Mouse (Mus musculus): ENCODE data around the gene Gm7247. TPM values are rescaled to one million over a fixed set of nuclear protein-coding genes. Genes with fewer than 3 reads are reported as not detected.
"Not testable (repeated sequence)": the region's sequence is repeated elsewhere in the genome, so short reads cannot be mapped to it uniquely, and the experiment has no call there.

Gene Gm7247
- polyA plus RNA-seq, 1 experiment from 2014 or later = not detected

GRCm38 (mm10) chr14:51499707-51500275, 138.2 kb downstream of the Gm7247 start:
- Histone ChIP-seq H3K4me3 (no peak overlapping the region), H3K27ac (no peak overlapping the region), H3K27me3 (replicated peaks) (no peaks in the 10 kb centered on the region), H3K36me3 (no peaks in the 10 kb centered on the region), H3K4me2 (no peak overlapping the region), H3K9me3 (replicated peaks) (no peaks in the 10 kb centered on the region), H3K9ac (no peak overlapping the region), H3K4me1 (no peaks in the 10 kb centered on the region)
- WGBS (ENCODE audit: insufficient replicate concordance) = 61% methylated on average over 2 of the region's 2 CpGs
- ATAC-seq = no peak

- H3K9me3 ChIP-seq (replicated peaks) = no peaks in the 10 kb centered on the region
- H3K4me3 ChIP-seq = no peak overlapping the region
- H3K36me3 ChIP-seq = no peaks in the 10 kb centered on the region
- H3K9ac ChIP-seq = no peak overlapping the region
- H3K27me3 ChIP-seq (replicated peaks) = no peaks in the 10 kb centered on the region
- H3K27ac ChIP-seq = no peak overlapping the region
- 66% methylated on average over 4 of the region's 4 CpGs for WGBS (ENCODE audit: insufficient replicate concordance)
- no peak overlapping the region for H3K4me2 ChIP-seq
- no peak for ATAC-seq
- no peaks in the 10 kb centered on the region for H3K4me1 ChIP-seq
These were observed 138.9 kb downstream of the Gm7247 start for GRCm38 (mm10) chr14:51500461-51500860.

- Histone ChIP-seq H3K27ac (no peak overlapping the region), H3K36me3 (no peaks in the 10 kb centered on the region), H3K27me3 (replicated peaks) (no peaks in the 10 kb centered on the region), H3K9ac (no peak overlapping the region), H3K4me3 (no peak overlapping the region), H3K9me3 (replicated peaks) (no peaks in the 10 kb centered on the region), H3K4me2 (no peak overlapping the region), H3K4me1 (no peaks in the 10 kb centered on the region)
- no peak for ATAC-seq
- 83% methylated on average over 8 of the region's 8 CpGs for WGBS (ENCODE audit: insufficient replicate concordance)
These were observed 145.9 kb downstream of the Gm7247 start for GRCm38 (mm10) chr14:51507416-51507815.

- no peaks in the 10 kb centered on the region for H3K36me3 ChIP-seq
- no peak for ATAC-seq
- H3K27ac ChIP-seq = no peak within 1 kb of the TSS
- H3K9me3 ChIP-seq (replicated peaks) = no peaks in the 10 kb centered on the region
- no peak within 1 kb of the TSS for H3K9ac ChIP-seq
- no peaks in the 10 kb centered on the region for H3K4me1 ChIP-seq
- H3K4me2 ChIP-seq = no peak within 1 kb of the TSS
- WGBS (ENCODE audit: insufficient replicate concordance) = 59% methylated on average over 4 of the region's 4 CpGs
- no peaks in the 10 kb centered on the region for H3K27me3 ChIP-seq (replicated peaks)
- no peak within 1 kb of the TSS for H3K4me3 ChIP-seq
These were observed 190.9 kb downstream of the Gm7247 start, which contains the start of gene Gm5622 for GRCm38 (mm10) chr14:51552490-51552889. Gene Gm5622 (plus strand): TSS chr14:51552790.

GRCm38 (mm10) chr14:51573963-51574362, 212.4 kb downstream of the Gm7247 start, which contains the start of gene Gm17175:
Gene Gm17175 (minus strand): TSS chr14:51574063.
- not testable (repeated sequence) for H3K9ac ChIP-seq; H3K4me1 ChIP-seq; H3K4me3 ChIP-seq; H3K9me3 ChIP-seq (replicated peaks); H3K27ac ChIP-seq; H3K36me3 ChIP-seq; H3K27me3 ChIP-seq (replicated peaks); ATAC-seq; H3K4me2 ChIP-seq
- WGBS (ENCODE audit: insufficient replicate concordance) = 66% methylated on average over 2 of the region's 2 CpGs

GRCm38 (mm10) chr14:51592039-51592438, 230.5 kb downstream of the Gm7247 start, which contains the start of gene Gm17174:
Gene Gm17174 (minus strand): TSS chr14:51592139.
- not testable (repeated sequence) for H3K9me3 ChIP-seq (replicated peaks); H3K27ac ChIP-seq; ATAC-seq; H3K36me3 ChIP-seq; H3K9ac ChIP-seq; H3K4me1 ChIP-seq; H3K27me3 ChIP-seq (replicated peaks); H3K4me3 ChIP-seq; H3K4me2 ChIP-seq
- 83% methylated on average over 4 of the region's 4 CpGs for WGBS (ENCODE audit: insufficient replicate concordance)

- no peak within 1 kb of the TSS for H3K9ac ChIP-seq
- H3K27ac ChIP-seq = no peak within 1 kb of the TSS
- 63% methylated on average over 1 of the region's 1 CpGs for WGBS (ENCODE audit: insufficient replicate concordance)
- ATAC-seq = no peak
- no peaks in the 10 kb centered on the region for H3K9me3 ChIP-seq (replicated peaks)
- no peak within 1 kb of the TSS for H3K4me3 ChIP-seq
- H3K4me1 ChIP-seq = no peaks in the 10 kb centered on the region
- H3K36me3 ChIP-seq = no peaks in the 10 kb centered on the region
- H3K4me2 ChIP-seq = no peak within 1 kb of the TSS
- no peaks in the 10 kb centered on the region for H3K27me3 ChIP-seq (replicated peaks)
These were observed 249.7 kb downstream of the Gm7247 start, which contains the start of gene Gm17078 for GRCm38 (mm10) chr14:51611210-51611609. Gene Gm17078 (minus strand): TSS chr14:51611310.

Other genes with a start within 250 kb of the Gm7247 start
- gene Eddm3b, start 247.3 kb upstream of the Gm7247 start, polyA plus RNA-seq (2016; fragmentation: Nextera tagmentation; extraction: Ambion mirVana) = not detected in 2 replicates
- gene Rnase6, start 237.8 kb upstream of the Gm7247 start, polyA plus RNA-seq (2016; fragmentation: Nextera tagmentation; extraction: Ambion mirVana) = 2.3 and 4.0 TPM in 2 replicates
- gene Rnase1, start 215.0 kb upstream of the Gm7247 start, polyA plus RNA-seq (2016; fragmentation: Nextera tagmentation; extraction: Ambion mirVana) = not detected in 2 replicates
- gene Rnase2b, start 199.5 kb upstream of the Gm7247 start, polyA plus RNA-seq (2016; fragmentation: Nextera tagmentation; extraction: Ambion mirVana) = not detected in 2 replicates
- not detected in 2 replicates for gene Ang2, start 162.6 kb upstream of the Gm7247 start, polyA plus RNA-seq (2016; fragmentation: Nextera tagmentation; extraction: Ambion mirVana)
- not detected in 2 replicates for gene Ear14, start 158.4 kb upstream of the Gm7247 start, polyA plus RNA-seq (2016; fragmentation: Nextera tagmentation; extraction: Ambion mirVana)
- gene Rnase2a, start 105.6 kb upstream of the Gm7247 start, polyA plus RNA-seq (2016; fragmentation: Nextera tagmentation; extraction: Ambion mirVana) = not detected in 2 replicates
- not detected in 2 replicates for gene Vmn2r88, start 49.1 kb downstream of the Gm7247 start, polyA plus RNA-seq (2016; fragmentation: Nextera tagmentation; extraction: Ambion mirVana)
- not detected in 2 replicates for gene Vmn2r89, start 90.1 kb downstream of the Gm7247 start, polyA plus RNA-seq (2016; fragmentation: Nextera tagmentation; extraction: Ambion mirVana)
- gene Gm5622, start 191.0 kb downstream of the Gm7247 start, polyA plus RNA-seq (2016; fragmentation: Nextera tagmentation; extraction: Ambion mirVana) = 0.13 TPM in 1 of 2 replicates, not detected in the other
- not detected in 2 replicates for gene Gm17175, start 212.3 kb downstream of the Gm7247 start, polyA plus RNA-seq (2016; fragmentation: Nextera tagmentation; extraction: Ambion mirVana)
- gene Gm17174, start 230.4 kb downstream of the Gm7247 start, polyA plus RNA-seq (2016; fragmentation: Nextera tagmentation; extraction: Ambion mirVana) = not detected in 2 replicates
- gene Gm17078, start 249.6 kb downstream of the Gm7247 start, polyA plus RNA-seq (2016; fragmentation: Nextera tagmentation; extraction: Ambion mirVana) = not detected in 2 replicates

Data from liver, embryonic 12.5 days (tissue).